Mouse (Mus musculus): ENCODE measurements around the gene Magoh.

The Magoh gene

DNA sequence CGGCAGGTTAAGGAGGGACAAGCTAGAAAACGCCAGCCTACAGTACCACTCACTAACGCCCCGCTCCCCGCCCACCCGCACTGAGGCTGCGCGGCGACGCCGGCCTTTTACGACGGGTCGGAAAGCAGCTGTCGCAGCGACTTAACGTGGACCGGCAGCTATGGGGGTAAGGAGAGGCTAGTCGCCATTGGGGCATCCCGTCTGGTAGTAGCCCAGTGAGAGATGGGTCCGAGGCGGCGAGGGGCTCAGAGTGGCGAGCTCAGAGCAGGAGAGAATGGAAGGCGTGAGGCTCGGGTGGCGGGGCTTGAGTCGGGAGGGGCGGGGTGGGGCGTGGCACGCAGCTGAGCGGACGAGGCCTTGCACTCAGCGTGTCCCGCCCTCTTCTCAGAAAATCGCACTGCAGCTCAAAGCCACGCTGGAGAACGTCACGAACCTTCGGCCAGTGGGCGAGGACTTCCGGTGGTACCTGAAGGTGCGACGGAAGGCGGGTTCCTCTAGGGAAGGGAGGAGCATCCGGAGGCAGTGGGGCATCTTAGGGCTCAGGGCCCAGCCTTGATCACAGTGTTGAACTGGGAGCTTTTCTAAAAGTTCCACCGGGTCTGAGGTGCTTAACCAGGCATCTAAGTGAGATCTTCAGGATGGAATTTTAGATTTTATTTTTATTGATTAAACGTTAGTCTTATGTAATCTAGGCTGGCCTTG lies 10.3 kb downstream of the Magoh start, which contains the start of gene 0610037L13Rik:
Gene 0610037L13Rik (plus strand): TSS at position 83 of the 702 bp plus-strand sequence.
- peak; percentile 96 for DNase-seq (ENCODE audit: extremely low spot score, low spot score)

DNA sequence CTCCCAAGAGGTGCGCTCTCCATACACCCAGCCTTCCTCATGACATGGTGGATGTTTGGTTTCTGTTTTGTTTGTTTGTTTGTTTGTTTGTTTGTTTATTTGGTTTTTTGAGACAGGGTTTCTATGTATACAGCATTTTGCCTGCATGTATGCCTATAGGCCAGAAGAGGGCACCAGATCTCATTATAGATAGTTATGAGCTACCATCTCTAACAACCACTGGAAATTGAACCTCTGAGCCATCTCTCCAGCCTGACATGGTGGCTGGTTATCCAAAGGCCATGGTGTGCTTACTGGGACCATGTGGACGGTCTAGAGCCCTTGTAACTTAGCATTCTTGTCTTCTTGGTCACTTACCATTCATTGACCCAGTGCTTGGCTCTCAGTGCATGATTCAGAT lies 13.1 kb downstream of the Magoh start:
- DNase-seq (ENCODE audit: extremely low spot score, low spot score), result no peak

DNA sequence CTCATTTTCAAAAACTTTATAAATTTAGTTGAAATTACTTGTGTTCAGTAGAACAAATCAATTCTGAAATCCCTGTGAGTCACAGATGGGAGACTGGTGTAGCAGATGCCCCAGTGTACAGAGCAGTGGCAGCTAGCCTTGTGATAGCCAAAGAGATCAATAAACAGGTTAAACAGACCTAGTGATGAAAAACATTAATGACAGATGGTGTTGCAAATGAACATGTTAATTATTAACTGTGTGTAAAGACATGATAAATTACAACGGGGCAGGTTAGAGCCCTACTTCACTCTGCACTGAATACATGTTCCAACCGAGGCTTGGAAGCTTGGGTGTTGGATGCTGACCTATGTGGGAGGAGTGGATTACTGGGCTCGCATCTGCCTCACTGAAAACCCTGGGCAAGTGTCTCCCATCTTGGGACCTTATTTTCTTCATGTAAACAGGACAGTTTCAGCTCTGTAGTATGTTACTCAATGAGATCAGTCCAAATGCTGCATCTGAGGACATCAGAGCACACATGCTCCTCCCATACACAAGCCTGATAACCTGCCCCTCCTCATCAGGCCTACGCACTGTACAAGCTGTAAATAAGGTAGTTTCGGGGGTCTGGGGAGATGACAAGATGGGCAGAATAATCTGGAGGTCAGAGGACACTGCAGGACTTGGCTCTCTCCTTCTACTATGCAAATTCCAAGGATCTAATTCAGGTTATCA lies 19.8 kb downstream of the Magoh start:
- DNase-seq (ENCODE audit: extremely low spot score, low spot score), result no peak

DNA sequence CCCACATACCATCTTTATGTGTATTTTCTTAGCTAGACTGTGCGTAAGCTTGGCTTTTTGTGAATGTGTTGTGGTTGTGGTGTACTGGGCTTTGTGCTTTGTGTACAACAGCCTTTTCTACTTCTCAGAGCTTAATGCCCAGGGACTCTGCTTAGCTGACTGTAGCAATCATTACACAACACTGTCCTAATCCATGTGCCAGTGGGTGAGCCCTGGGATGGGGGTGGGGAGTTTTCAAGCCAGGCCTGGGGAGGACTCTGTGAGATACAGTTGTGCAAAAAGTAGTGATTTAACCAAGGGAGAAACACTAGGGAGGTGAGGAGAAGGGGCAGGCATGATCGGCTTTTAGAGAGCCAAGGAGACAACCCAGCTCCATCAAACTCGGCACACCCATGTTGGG lies 20.7 kb downstream of the Magoh start:
- DNase-seq (ENCODE audit: extremely low spot score, low spot score), result no peak

DNA sequence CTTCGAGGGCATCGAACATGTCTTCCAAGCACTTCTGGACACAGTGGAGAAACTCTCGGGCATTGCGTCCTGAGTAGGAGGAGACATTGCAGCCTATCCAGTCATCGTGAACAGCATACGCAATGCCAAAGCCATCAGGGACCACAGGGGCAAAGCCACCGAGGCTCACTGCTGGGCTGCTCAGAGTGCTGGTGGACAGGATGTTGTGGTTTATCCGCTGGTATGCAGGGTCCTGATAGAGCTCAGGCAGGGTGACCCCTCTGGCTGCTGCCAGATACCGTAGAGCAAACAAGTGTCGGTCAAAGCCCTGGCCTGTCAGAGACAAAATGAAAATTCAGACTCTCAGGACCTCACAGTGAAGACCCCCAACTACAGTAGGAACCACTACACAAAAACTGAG lies 24.7 kb downstream of the Magoh start:
- DNase-seq (ENCODE audit: extremely low spot score, low spot score), result no peak

DNA sequence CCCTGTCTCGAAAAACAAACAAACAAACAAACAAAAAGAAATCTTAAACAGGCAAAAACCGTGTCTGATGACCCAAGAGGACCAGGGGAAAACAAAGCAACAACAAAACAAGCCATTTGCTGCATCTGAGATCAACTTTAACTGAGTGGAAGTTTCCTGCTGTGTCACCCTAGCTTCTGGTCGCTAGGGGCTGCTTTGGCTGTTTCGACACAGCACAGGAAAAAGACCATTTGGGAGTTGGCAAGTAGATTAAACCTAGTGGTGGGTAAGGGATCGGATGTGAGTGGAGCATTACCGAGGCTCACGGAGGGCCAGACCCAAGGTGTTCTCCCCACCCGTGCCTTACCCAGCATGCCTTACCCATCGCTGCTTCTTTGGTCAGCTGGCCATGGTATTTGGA lies 27.0 kb downstream of the Magoh start:
- DNase-seq (ENCODE audit: extremely low spot score, low spot score), result no peak

DNA sequence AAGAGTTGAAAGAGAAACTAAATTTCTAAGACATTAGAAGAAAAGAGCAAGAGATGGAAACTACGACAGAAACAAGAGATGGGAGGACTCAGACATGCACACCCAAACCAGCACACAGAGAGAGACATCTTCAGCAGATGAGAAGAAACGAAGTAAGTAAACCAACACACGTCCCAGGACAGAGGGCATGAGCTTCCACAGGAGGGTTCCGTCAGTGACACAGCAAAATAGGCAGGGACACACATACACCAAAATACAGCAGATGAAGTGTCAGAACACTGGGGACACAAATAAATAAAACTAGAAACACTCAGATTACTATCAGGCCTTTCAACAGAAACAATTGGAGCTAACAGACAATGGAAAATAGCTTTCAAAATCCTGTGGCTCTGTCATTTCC lies 30.5 kb downstream of the Magoh start:
- DNase-seq (ENCODE audit: extremely low spot score, low spot score), result no peak

DNA sequence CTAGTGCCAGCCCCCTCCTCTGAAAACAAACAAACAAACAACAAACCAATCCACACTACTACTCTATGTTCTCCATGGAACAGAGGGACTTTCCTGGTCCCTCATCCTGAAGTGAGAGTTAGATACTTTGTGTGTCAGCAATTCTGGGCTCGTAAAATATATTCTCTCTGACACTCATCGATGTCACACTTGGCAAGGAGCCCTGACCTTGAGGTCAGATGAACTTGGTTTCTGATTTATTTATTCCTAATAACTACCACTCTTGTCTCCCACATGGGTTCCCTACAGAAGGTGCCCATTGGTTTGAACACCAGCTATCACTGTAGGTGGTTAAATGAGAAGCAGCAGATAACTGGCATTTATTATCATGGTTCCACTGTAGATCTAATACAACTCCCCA lies 40.8 kb downstream of the Magoh start:
- DNase-seq (ENCODE audit: extremely low spot score, low spot score), result no peak

DNA sequence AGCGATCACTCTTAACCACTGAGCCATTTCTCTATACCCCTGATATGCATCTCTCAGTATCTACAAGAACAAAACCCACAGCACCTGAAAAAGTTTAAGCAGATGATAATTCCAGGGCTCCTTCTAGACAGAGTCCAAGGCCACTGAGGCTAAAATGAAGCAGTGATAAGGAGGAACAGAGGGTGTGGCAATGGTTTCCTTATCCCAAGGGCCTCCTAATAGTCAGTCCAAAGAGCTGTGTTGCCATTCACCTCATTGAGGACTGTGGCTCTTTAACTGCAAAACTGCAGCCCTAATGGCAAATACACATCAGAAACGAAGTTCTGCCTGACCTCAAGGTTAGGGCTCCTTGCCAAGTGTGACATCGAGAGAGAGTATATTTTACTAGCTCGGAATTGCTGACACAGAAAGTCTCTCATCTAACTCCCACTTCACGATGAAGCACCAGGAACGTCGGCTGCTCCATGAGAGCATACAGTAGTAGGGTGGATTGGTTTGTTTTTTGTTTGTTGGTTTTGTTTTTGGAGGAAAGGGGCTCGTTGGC lies 41.7 kb downstream of the Magoh start:
- no peak for DNase-seq (ENCODE audit: extremely low spot score, low spot score)

DNA sequence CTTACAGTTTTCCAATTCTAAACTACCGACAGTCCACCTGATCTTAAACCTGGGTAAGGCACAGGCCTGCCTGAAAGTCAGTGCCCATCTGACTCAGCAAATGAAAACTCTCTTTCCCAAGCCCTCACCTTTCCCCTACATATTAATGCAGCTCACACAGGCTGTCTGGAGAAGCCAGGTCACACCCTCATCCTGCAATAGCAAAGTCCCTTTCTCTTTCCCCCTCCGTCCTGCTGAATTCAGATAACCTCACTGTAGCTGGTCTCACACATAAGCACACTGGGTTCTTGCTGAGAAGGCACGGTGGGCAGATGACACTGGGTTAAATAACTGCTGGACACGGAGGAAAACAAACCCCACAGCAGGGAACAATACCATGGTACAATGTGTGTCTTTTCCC lies 42.4 kb downstream of the Magoh start:
- DNase-seq (ENCODE audit: extremely low spot score, low spot score), result no peak

DNA sequence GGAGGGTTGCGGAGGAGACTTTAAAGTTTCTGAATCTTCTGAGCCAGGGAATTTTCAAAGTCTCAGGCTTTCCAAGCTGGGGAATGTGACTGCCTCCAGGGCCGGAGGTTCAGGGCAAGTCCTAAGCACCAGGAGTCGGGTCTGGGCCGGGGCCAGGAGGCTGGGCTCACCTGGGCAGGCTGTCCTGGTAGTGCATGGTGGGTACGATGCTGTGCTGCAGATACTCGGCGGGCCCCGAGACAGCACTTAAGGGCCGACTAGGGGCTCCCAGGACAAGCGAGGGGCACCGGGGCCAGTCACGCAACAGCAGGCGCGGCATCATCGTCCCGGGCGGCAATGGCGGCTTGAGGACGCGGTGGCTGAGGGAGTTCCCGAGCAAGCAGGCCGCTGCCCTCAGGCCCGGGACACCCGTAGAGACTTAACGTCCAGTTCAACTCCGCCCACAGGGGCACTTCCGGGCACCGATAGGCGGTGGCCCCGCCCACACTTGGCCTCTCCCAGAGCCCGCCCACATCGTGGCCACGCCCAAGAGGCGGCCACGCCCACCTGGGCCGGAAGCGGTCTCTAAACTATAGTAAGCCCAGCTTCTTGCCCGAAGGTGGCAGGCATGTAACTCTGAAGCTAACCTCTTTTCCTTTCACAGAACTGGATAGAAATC lies 43.7 kb downstream of the Magoh start, which contains the start of gene Cpt2:
Gene Cpt2 (minus strand): TSS at position 466 of the 658 bp plus-strand sequence.
- DNase-seq (ENCODE audit: extremely low spot score, low spot score), result peak; percentile 96

DNA sequence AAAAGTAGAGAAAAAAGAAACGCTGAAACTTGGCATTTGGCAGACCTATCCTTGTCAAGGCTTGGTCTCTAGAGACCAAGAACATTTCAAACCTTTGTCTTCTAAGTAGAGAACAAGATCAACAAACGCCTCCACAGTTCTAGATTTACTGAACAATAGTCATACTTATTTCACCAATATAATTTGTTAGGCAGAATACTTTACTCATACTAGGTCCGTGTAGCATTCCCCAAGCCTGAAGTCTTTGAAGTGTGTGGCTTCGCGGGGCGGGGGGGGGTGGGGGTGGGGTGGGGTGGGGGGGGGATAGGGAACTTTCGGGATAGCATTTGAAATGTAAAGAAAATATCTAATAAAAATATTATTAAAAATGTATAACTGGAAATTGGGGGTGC lies 44.2 kb downstream of the Magoh start:
- no peak for DNase-seq (ENCODE audit: extremely low spot score, low spot score)

DNA sequence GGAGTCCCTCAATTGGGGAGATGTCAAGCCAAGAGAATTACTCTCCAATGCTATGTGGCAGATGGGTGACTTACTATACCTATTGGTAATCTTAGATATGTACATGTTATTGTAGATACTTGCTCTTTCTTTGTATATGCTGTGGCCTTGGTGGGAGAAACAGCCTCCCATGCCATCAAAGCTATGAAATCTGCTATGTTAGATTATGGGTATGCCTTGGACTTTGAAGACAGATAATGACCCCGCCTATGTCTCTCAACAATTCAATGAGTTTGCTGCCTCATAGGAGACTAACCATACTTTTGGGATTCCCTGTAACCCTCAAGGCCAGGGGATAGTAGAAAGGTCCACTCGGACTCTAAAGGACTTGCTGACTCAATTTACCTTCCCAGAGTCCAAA lies 48.7 kb downstream of the Magoh start:
- no peak for DNase-seq (ENCODE audit: extremely low spot score, low spot score)

DNA sequence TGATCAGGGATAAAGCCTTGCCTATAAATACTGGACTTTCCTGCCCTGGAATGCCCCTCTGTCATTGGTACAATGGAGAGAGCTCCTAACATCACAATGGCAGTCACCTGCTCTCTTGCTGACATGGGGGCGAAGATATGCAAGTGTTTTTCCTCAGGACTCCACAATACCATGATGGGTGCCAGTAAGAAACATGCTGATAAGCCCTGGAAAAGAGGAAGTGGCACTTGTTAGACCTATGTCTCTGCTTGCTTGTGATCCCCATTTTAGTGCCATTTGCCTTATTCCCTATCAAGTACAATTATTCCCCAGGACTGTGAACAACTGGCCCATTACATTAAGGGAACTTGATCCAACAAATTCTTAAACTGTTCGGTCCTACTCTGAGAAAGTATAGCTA lies 49.2 kb downstream of the Magoh start:
- DNase-seq (ENCODE audit: extremely low spot score, low spot score), result no peak

DNA sequence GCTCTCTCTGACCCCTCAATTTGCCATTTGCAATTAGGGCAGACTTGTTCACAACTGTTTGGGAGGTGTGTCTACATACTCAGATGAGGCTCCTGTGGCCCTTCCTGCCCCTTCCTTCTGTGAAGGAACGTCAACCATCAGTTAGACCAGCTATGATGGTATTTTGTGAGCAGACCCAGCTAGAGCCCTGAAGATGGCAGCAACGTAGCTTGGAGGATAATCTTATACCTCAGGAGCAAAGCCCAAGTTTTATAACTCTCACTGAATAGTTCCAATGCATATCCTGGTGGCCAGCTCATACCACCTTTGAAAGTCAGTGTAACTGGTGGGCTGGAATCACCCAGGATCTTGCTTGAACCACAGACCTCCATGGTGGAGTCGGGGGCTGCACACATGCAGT lies 51.9 kb downstream of the Magoh start:
- DNase-seq (ENCODE audit: extremely low spot score, low spot score), result no peak

DNA sequence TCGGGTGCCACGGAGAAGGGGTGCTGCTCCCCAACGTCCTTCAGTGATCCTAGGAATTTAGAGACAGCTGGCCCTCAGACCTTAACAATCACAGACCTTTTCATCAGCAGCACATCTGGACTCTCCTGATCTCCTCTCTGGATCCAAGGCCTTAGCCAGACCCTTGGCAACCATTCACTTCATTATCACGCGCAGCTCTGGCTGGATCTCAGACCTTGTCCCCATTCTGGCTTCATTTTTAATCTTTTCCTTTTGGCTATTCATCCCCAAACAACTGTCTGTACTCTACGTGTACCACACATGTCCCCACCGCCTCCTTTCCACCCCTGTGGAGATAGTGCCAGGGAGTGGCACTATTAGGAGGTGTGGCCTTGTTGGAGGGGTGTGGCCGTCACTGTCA lies 53.7 kb downstream of the Magoh start:
- no peak for DNase-seq (ENCODE audit: extremely low spot score, low spot score)

DNA sequence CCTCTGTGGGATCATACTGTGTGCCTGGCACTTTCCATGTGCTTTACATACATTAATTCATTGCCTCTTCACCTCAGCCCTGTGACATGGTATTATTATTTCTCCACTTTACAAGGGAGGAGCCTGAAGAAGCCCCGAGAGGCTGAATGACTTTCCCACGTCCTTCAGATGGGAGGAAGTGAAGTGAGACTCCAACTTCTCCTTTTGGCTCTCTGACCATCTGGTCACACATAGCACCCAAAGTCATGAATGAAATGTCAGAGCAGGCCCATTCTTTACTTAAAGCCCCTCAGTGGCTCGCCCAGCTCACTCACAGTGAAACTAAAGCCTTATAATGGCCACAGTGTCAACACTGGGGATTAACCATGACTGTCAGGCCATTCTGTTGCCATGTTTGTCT lies 55.7 kb downstream of the Magoh start:
- no peak for DNase-seq (ENCODE audit: extremely low spot score, low spot score)
